Mouse (Mus musculus): ENCODE data around the gene Lce1a1.

- TF ChIP-seq GATA1 (IDR thresholded peaks at IDR 0.05; ENCODE audit: low read length) (no peak), TAL1 (IDR thresholded peaks at IDR 0.05; ENCODE audit: low read length) (no peak)
Observed at GRCm38 (mm10) chr3:92694613-92695012, 46.5 kb upstream of the Lce1a1 start.

All from erythroblast, embryonic 14.5 days (primary cell).